Mouse (Mus musculus) brain, embryonic 14.5 days (tissue): Measurements from ENCODE around the gene Pfdn6.

Source experiments
- CTCF ChIP-seq: fragments of 200-500 bp; IDR thresholded peaks from 2 replicates; pipeline ENCODE4 v1.5.1; 2012; ENCODE audit warnings: inconsistent platforms, mild to moderate bottlenecking, moderate library complexity, borderline replicate concordance; ENCODE audit not compliant: insufficient read depth, insufficient read length; ENCODE audit errors: extremely low read depth
- POLR2A ChIP-seq: fragments of 200-500 bp; IDR thresholded peaks from 2 replicates; pipeline ENCODE4 v1.6.1; 2012; ENCODE audit warnings: mild to moderate bottlenecking, inconsistent platforms, borderline replicate concordance; ENCODE audit not compliant: poor library complexity, insufficient read depth, insufficient read length, severe bottlenecking; ENCODE audit errors: extremely low read depth

DNA sequence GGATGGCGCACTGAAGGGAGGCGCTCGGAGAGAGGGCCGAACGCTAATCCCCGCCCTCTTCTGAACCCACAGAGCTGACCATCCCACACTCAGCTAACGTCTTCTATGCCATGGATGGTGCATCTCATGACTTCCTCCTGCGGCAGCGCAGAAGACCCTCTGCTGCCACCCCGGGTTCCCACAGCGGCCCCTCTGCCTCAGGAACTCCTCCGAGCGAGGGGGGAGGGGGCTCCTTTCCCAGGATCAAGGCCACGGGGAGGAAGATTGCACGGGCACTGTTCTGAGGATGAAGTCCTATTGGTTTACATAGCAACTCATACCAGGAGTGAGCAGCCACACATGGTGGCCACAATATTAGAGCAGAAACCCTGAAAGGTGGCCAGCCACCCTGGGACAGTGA is 3.1 kb downstream of the Pfdn6 start:
- no peak for TF ChIP-seq CTCF
- TF ChIP-seq POLR2A = no peak
